Mouse (Mus musculus) liver, postnatal 0 days (tissue): ENCODE measurements around the gene Tmc4.

Experiments
- CTCF ChIP-seq: sonication (generic); IDR thresholded peaks from 2 replicates; pipeline ENCODE4 v1.5.1; 2016; ENCODE audit warnings: antibody characterized with exemption, low read depth
- EP300 ChIP-seq: IDR thresholded peaks from 2 replicates; pipeline ENCODE4 v1.6.1; 2016; ENCODE audit warnings: antibody characterized with exemption, low read depth, mild to moderate bottlenecking

DNA sequence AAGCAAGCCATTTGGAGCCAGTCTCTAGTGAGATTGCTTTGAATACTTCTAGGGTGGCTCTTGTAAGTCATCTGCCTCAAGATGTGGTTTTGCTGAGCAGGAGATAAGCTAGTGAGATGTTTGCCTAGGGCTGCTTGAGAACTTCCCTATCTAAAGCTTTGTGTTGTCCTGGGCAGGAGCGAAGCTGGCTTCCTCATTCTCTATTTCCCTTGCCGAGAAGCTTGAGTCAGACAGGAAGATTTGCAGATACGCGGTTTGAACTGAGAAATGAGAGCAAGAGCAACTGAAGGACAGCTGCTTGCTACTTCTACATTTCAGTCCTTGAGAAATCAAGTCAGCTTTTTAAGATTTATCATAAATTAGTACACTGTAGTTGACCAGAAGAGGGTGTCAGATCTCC, 29.7 kb upstream of the Tmc4 start:
- TF ChIP-seq CTCF (no peak), EP300 (no peak)
